Mouse (Mus musculus) limb, embryonic 11.5 days (tissue): ENCODE measurements around the gene Vwa5b2. TPM values are rescaled to one million over a fixed set of nuclear protein-coding genes. Genes with fewer than 3 reads are reported as not detected.

ENCODE experiments used
- ATAC-seq: fragments of 200-750 bp; cut with Nextera tagmentation; 2 replicates; pipeline ENCODE4 v1.8.0; 2017; ENCODE audit warnings: low read depth; ENCODE audit not compliant: insufficient number of reproducible peaks, low FRiP score, low TSS enrichment
- DNase-seq: peaks from one replicate; pipeline ENCODE4 v3.0.0-alpha.2; 2015; ENCODE audit warnings: low spot score
- H3K27ac ChIP-seq: fragments of 300-500 bp; sonication (generic); replicated peaks from 2 replicates; pipeline ENCODE4 v1.5.1; 2014; ENCODE audit warnings: low read depth, mild to moderate bottlenecking, low read length
- H3K27me3 ChIP-seq: fragments of 300-500 bp; sonication (generic); 2 replicates; pipeline ENCODE4 v1.6.1; 2014; ENCODE audit warnings: mild to moderate bottlenecking, low read length, mixed read lengths; ENCODE audit not compliant: control insufficient read depth, insufficient read depth
- H3K36me3 ChIP-seq: fragments of 300-500 bp; sonication (generic); 2 replicates; pipeline ENCODE4 v1.6.1; 2014; ENCODE audit warnings: mild to moderate bottlenecking, low read length, moderate library complexity, mixed read lengths; ENCODE audit not compliant: control insufficient read depth, insufficient read depth
- H3K4me1 ChIP-seq: fragments of 300-500 bp; sonication (generic); 2 replicates; pipeline ENCODE4 v1.6.1; 2014; ENCODE audit warnings: low read length, mixed read lengths; ENCODE audit not compliant: control insufficient read depth, insufficient read depth
- H3K4me2 ChIP-seq: fragments of 300-500 bp; sonication (generic); 2 replicates; pipeline ENCODE4 v1.6.1; 2014; ENCODE audit warnings: low read depth, mild to moderate bottlenecking, moderate library complexity; ENCODE audit not compliant: severe bottlenecking
- H3K4me3 ChIP-seq: fragments of 300-500 bp; sonication (generic); 2 replicates; pipeline ENCODE4 v1.5.1; 2014; ENCODE audit warnings: low read depth, low read length
- H3K9ac ChIP-seq: fragments of 300-500 bp; sonication (generic); 2 replicates; pipeline ENCODE4 v1.6.1; 2014; ENCODE audit warnings: mild to moderate bottlenecking, low read length
- H3K9me3 ChIP-seq: fragments of 300-500 bp; sonication (generic); 2 replicates; pipeline ENCODE4 v1.6.1; 2016; ENCODE audit warnings: low read length; ENCODE audit not compliant: control insufficient read depth
- WGBS: fragments of 180-500 bp; shearing (Covaris S2); extraction: QIAGEN DNeasy Blood & Tissue Kit; methylation state at CpG from one replicate; pipeline ENCODE4 v1.1.7; 2014; 5-methylcytosine and 5-hydroxymethylcytosine counted together
- polyA plus RNA-seq: library from polyadenylated mRNA; unstranded; fragments of >200 nt; fragmentation: Nextera tagmentation; extraction: Ambion mirVana; gene quantifications from 2 replicates; pipeline ENCODE4 v1.2.1, GENCODE M21; 2014

Vwa5b2 gene
- polyA plus RNA-seq, 1 experiment from 2014 or later = 0.23 TPM

DNA sequence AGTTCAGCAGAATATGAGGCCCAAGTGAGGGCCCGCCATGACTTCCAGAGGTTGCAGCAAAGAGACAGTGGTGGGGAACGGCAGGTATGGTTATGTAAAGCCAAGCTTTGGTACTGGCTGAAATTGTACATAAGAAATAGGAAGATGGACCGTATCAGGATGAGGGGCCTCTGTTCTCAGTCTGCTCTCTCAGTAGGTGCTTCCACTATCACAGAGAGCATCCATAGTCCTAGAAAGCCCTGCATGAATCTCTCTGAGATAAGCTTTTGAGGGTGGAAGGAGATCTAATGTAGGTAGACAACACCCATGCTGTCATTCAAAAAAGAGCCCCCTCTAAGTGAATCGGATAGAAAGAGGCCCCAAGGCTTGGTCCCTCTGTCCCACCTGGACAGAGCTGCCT lies 6.5 kb downstream of the Vwa5b2 start:
- peaks cover 7% of the 10 kb centered on the region; the same call in 1 of the 2 replicates for H3K4me1 ChIP-seq
- H3K36me3 ChIP-seq = no peaks in the 10 kb centered on the region
- no peak overlapping the region for H3K27ac ChIP-seq
- no peaks in the 10 kb centered on the region for H3K9me3 ChIP-seq
- ATAC-seq (no peak), DNase-seq (no peak)
- no peak overlapping the region for H3K4me3 ChIP-seq
- H3K27me3 ChIP-seq = peaks cover 22% of the 10 kb centered on the region
- 81% methylated on average over 4 of the region's 4 CpGs for WGBS
- no peak overlapping the region for H3K9ac ChIP-seq
- no peak overlapping the region for H3K4me2 ChIP-seq

GRCm38 (mm10) chr16:20596687-20597441 lies 7.6 kb downstream of the Vwa5b2 start:
- Histone ChIP-seq H3K4me3 (no peak overlapping the region), H3K4me2 (no peak overlapping the region), H3K27ac (no peak overlapping the region), H3K9ac (no peak overlapping the region), H3K27me3 (peaks cover 11% of the 10 kb centered on the region), H3K9me3 (no peaks in the 10 kb centered on the region), H3K4me1 (no peaks in the 10 kb centered on the region), H3K36me3 (no peaks in the 10 kb centered on the region)
- DNase-seq = no peak
- no peak for ATAC-seq
- 53% methylated on average over 7 of the region's 7 CpGs for WGBS

DNA sequence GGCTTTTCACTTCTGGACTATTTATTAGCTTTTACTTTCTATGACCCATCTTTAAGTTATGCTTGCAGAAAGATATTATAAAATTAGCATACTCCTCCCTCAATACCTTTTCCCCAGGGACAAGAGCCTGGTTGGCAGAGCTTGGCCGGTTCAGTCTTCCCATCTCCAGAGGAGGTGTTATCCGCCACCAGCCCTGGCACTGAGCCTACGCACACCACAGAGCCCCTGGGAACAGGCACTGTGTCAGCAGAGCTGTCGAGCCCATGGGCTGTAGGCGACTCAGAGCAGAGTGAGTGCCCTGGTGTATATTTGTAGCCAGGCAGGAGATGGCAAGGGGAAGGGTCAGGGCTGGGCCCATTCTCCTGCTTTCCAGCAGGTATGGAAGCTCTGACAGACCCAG lies 11.2 kb downstream of the Vwa5b2 start:
- no peaks in the 10 kb centered on the region for H3K27me3 ChIP-seq
- H3K4me2 ChIP-seq = no peak overlapping the region
- ATAC-seq (no peak), DNase-seq (no peak)
- 81% methylated on average over 5 of the region's 5 CpGs for WGBS
- no peak overlapping the region for H3K4me3 ChIP-seq
- no peak overlapping the region for H3K27ac ChIP-seq
- no peaks in the 10 kb centered on the region for H3K4me1 ChIP-seq
- H3K36me3 ChIP-seq = no peaks in the 10 kb centered on the region
- H3K9ac ChIP-seq = no peak overlapping the region
- no peaks in the 10 kb centered on the region for H3K9me3 ChIP-seq

DNA sequence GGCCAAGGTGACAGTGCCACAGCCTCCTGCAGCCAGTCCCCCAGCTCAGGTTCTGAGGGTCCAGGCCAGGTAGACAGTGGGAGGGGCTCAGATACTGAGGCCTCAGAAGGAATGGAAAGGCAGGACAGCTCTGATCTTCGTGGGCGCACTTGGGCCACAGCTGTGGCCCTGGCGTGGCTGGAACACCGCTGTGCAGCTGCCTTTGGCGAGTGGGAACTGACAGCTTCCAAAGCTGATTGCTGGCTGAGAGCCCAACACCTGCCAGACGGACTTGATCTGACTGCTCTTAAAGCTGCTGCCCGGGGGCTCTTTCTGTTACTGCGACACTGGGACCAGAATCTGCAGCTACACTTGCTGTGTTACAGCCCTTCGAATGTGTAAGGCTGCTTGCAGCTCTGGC lies 15.4 kb downstream of the Vwa5b2 start:
- Histone ChIP-seq H3K4me1 (peaks cover 2% of the 10 kb centered on the region; the same call in 1 of the 2 replicates), H3K4me2 (no peak overlapping the region), H3K9ac (no peak overlapping the region), H3K36me3 (peaks cover 8% of the 10 kb centered on the region; the same call in 1 of the 2 replicates), H3K4me3 (no peak overlapping the region), H3K27me3 (no peaks in the 10 kb centered on the region), H3K9me3 (no peaks in the 10 kb centered on the region), H3K27ac (no peak overlapping the region)
- 87% methylated on average over 9 of the region's 9 CpGs for WGBS
- no peak for ATAC-seq
- no peak for DNase-seq

GRCm38 (mm10) chr16:20610501-20611356 lies 21.5 kb downstream of the Vwa5b2 start:
- Histone ChIP-seq H3K36me3 (peaks cover 8% of the 10 kb centered on the region; the same call in 1 of the 2 replicates), H3K9ac (peak overlapping the region; percentile 88), H3K27me3 (no peaks in the 10 kb centered on the region), H3K9me3 (no peaks in the 10 kb centered on the region), H3K4me3 (peak overlapping the region; percentile 68), H3K4me1 (peaks cover 3% of the 10 kb centered on the region; the same call in 1 of the 2 replicates), H3K27ac (peak overlapping the region; percentile 60; the same call in 1 of the 2 replicates), H3K4me2 (peak overlapping the region; percentile 87)
- WGBS = under 1% methylated on average over 28 of the region's 28 CpGs
- ATAC-seq (peak; percentile 56; the same call in 1 of the 2 replicates), DNase-seq (peak; percentile 89)

- H3K4me3 ChIP-seq = peak within 1 kb of the TSS; percentile 68
- peak; percentile 97 for ATAC-seq
- H3K27ac ChIP-seq = peak within 1 kb of the TSS; percentile 60; the same call in 1 of the 2 replicates
- peaks cover 7% of the 10 kb centered on the region; the same call in 1 of the 2 replicates for H3K36me3 ChIP-seq
- no peaks in the 10 kb centered on the region for H3K27me3 ChIP-seq
- peak within 1 kb of the TSS; percentile 88 for H3K9ac ChIP-seq
- peaks cover 3% of the 10 kb centered on the region; the same call in 1 of the 2 replicates for H3K4me1 ChIP-seq
- peak; percentile 86 for DNase-seq
- H3K9me3 ChIP-seq = no peaks in the 10 kb centered on the region
- peak within 1 kb of the TSS; percentile 87 for H3K4me2 ChIP-seq
- 3% methylated on average over 41 of the region's 41 CpGs for WGBS
These were observed 22.3 kb downstream of the Vwa5b2 start, which contains the start of the genes Eef1akmt4, Gm49333 and Alg3 for GRCm38 (mm10) chr16:20611357-20612227. Gene Eef1akmt4 (plus strand): TSS chr16:20611593. Gene Gm49333 (plus strand): TSS chr16:20611610. Gene Alg3 (minus strand): TSS chr16:20611735.

DNA sequence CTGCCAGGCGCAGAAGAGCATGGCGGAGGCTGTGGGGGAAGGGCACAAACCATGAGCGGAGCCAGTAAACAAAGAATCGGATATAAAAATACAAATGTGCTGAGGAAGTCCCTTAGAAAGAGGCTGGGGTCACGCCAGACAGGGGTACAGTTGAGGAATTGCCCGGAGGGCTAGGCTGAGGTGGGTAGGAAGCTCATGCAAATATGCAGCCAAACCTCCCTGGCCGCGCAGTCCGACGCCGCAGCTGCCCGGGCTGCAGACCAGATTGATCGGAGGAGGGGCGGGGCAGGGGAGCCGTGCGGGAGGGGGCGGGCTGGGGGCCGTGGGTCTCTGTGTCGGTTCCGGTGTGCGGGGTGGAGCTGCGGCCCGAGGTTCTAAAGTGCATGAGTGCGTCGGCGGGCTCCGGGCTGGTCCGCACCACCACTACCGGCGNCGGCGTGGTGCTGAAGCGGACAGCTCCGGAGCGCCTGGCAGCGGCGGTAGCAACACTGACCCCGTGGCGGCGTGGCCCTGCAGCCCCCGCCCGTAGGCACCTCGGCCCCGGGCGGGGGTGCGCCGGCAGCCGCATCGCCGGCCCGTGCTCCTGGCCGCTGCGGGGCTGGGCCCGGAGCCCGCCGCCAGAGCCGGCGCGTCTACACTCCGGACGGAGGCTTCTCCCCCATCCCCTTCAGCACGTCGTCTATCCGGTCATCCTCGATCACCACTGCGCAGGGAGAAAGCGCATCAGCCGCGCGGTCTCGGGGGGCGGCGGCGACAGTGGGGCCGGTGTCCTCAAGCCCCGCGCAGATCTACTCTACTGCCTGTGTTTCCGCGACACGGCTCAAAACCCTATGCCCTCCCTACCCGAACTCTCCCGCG lies 30.5 kb downstream of the Vwa5b2 start:
- H3K27ac ChIP-seq = no peak overlapping the region
- H3K27me3 ChIP-seq = peaks cover 23% of the 10 kb centered on the region
- H3K9ac ChIP-seq = no peak overlapping the region; the same call in 1 of the 2 replicates
- 2% methylated on average over 82 of the region's 83 CpGs for WGBS
- DNase-seq = peak; percentile 70
- H3K9me3 ChIP-seq = no peaks in the 10 kb centered on the region
- H3K36me3 ChIP-seq = no peaks in the 10 kb centered on the region
- peak overlapping the region; percentile 99 for H3K4me2 ChIP-seq
- H3K4me3 ChIP-seq = peak overlapping the region; percentile 72
- peaks cover 16% of the 10 kb centered on the region for H3K4me1 ChIP-seq
- peak; percentile 48; the same call in 1 of the 2 replicates for ATAC-seq
